Mouse (Mus musculus) CH12.LX (cell line): ENCODE measurements at regions not wholly inside any gene's neighbourhood (a gene's known extent, or its start where the extent isn't known, plus 50 kb on each side); places are given as distances from the start of the nearest gene placed in this dataset.

Experiments used
- DNase-seq: peaks from one replicate; pipeline ENCODE4 v3.0.0-alpha.2; 2013; ENCODE audit errors: extremely low read depth
- H3K27ac ChIP-seq: 2 replicates; pipeline ENCODE4 v1.5.1; 2012; ENCODE audit warnings: low read depth, mild to moderate bottlenecking, control low read depth, moderate library complexity; ENCODE audit not compliant: insufficient read depth
- H3K27me3 ChIP-seq: replicated peaks from 2 replicates; pipeline ENCODE3; 2012; ENCODE audit warnings: inconsistent platforms
- H3K36me3 ChIP-seq, 2 experiments: replicated peaks in 1 of 2; 2 replicates each; pipeline versions ENCODE3 to v1.6.1; 2012; ENCODE audit warnings: inconsistent platforms in 1 of 2, low read length in 1 of 2, mild to moderate bottlenecking in 1 of 2, mixed read lengths in 1 of 2, moderate library complexity in 1 of 2; ENCODE audit not compliant: control insufficient read depth in 1 of 2, insufficient read depth in 1 of 2
- H3K4me1 ChIP-seq, 2 experiments: 2 replicates each; pipeline ENCODE4 v1.6.1; 2012; ENCODE audit warnings: inconsistent platforms in 1 of 2, moderate library complexity in 1 of 2; ENCODE audit not compliant: insufficient read depth in 2 of 2, control insufficient read depth in 1 of 2
- H3K4me2 ChIP-seq: 2 replicates; pipeline ENCODE4 v1.6.1; 2012; ENCODE audit warnings: low read depth, mild to moderate bottlenecking, control low read depth; ENCODE audit not compliant: poor library complexity, insufficient read depth, severe bottlenecking
- H3K4me3 ChIP-seq, 3 experiments: fragments of 150-350 bp in 1 of 3; sonication (generic) in 1 of 3; replicated peaks in 1 of 3; 2 replicates each; pipeline versions ENCODE3 to v1.5.1; 2011 to 2012; ENCODE audit warnings: low read depth in 2 of 3, low read length in 2 of 3, mild to moderate bottlenecking in 2 of 3, moderate library complexity in 2 of 3, control low read depth in 1 of 3, improper control_type of control experiment in 1 of 3, inconsistent platforms in 1 of 3, mixed read lengths in 1 of 3; ENCODE audit not compliant: poor library complexity in 1 of 3
- H3K79me2 ChIP-seq: replicated peaks from 2 replicates; pipeline ENCODE4 v1.6.1; 2012; ENCODE audit warnings: mild to moderate bottlenecking, moderate library complexity; ENCODE audit not compliant: control insufficient read depth, poor library complexity, insufficient read depth, severe bottlenecking; ENCODE audit errors: extremely low read depth
- H3K9ac ChIP-seq: 2 replicates; pipeline ENCODE4 v1.6.1; 2012; ENCODE audit warnings: low read depth, mild to moderate bottlenecking, control low read depth, moderate library complexity; ENCODE audit not compliant: insufficient read depth
- H3K9me3 ChIP-seq: replicated peaks from 2 replicates; pipeline ENCODE3; 2012; ENCODE audit warnings: low read length, inconsistent platforms, mixed read lengths
- BHLHE40 ChIP-seq: IDR thresholded peaks from 2 replicates; pipeline ENCODE4 v1.6.1; 2011; ENCODE audit warnings: mild to moderate bottlenecking, low read depth, low read length, improper control_type of control experiment
- CHD2 ChIP-seq: IDR thresholded peaks from 2 replicates; pipeline ENCODE4 v1.6.1; 2011; ENCODE audit warnings: low read length, improper control_type of control experiment
- CTCF ChIP-seq, 2 experiments: IDR thresholded peaks in 1 of 2; conservative IDR thresholded peaks in 1 of 2; 2 replicates each; pipeline ENCODE4 v1.5.1; 2011 to 2012; ENCODE audit warnings: low read depth in 2 of 2, low read length in 2 of 2, improper control_type of control experiment in 1 of 2, inconsistent platforms in 1 of 2, mild to moderate bottlenecking in 1 of 2, moderate library complexity in 1 of 2
- ELF1 ChIP-seq: IDR thresholded peaks from 2 replicates; pipeline ENCODE4 v1.6.1; 2014; ENCODE audit warnings: low read depth, mild to moderate bottlenecking, inconsistent platforms, low read length, improper control_type of control experiment
- EP300 ChIP-seq: IDR thresholded peaks from 2 replicates; pipeline ENCODE4 v1.6.1; 2011; ENCODE audit warnings: low read length, improper control_type of control experiment
- ETS1 ChIP-seq: conservative IDR thresholded peaks from 2 replicates; pipeline ENCODE4 v1.6.1; 2012; ENCODE audit warnings: low read depth, mild to moderate bottlenecking, inconsistent platforms, low read length, improper control_type of control experiment, moderate library complexity
- HCFC1 ChIP-seq: IDR thresholded peaks from 2 replicates; pipeline ENCODE4 v1.6.1; 2012; ENCODE audit warnings: low read depth, mild to moderate bottlenecking, inconsistent platforms, low read length, improper control_type of control experiment
- IRF4 ChIP-seq: IDR thresholded peaks from 2 replicates; pipeline ENCODE4 v1.6.1; 2014; ENCODE audit warnings: low read depth, mild to moderate bottlenecking, inconsistent platforms, low read length, improper control_type of control experiment
- KAT2A ChIP-seq: IDR thresholded peaks from 2 replicates; pipeline ENCODE4 v1.6.1; 2012; ENCODE audit warnings: low read length, improper control_type of control experiment, inconsistent platforms; ENCODE audit not compliant: insufficient replicate concordance
- MAFK ChIP-seq: IDR thresholded peaks from 2 replicates; pipeline ENCODE4 v1.6.1; 2011; ENCODE audit warnings: low read length, improper control_type of control experiment; ENCODE audit not compliant: insufficient replicate concordance
- MAZ ChIP-seq: IDR thresholded peaks from 2 replicates; pipeline ENCODE4 v1.6.1; 2012; ENCODE audit warnings: low read depth, mild to moderate bottlenecking, inconsistent platforms, low read length, improper control_type of control experiment, moderate library complexity
- MEF2A ChIP-seq: IDR thresholded peaks from 2 replicates; pipeline ENCODE4 v1.6.1; 2014; ENCODE audit warnings: low read depth, mild to moderate bottlenecking, inconsistent platforms, low read length, improper control_type of control experiment, borderline replicate concordance
- MYC ChIP-seq: IDR thresholded peaks from 2 replicates; pipeline ENCODE4 v1.6.1; 2011; ENCODE audit warnings: low read depth, mild to moderate bottlenecking, improper control_type of control experiment, low read length
- NRF1 ChIP-seq: IDR thresholded peaks from 2 replicates; pipeline ENCODE4 v1.6.1; 2014; ENCODE audit warnings: low read depth, mild to moderate bottlenecking, inconsistent platforms, low read length, improper control_type of control experiment, moderate library complexity
- POLR2AphosphoS2 ChIP-seq: IDR thresholded peaks from 2 replicates; pipeline ENCODE4 v1.6.1; 2011; ENCODE audit warnings: low read depth, low read length, improper control_type of control experiment
- UBTF ChIP-seq: IDR thresholded peaks from 2 replicates; pipeline ENCODE4 v1.6.1; 2012; ENCODE audit warnings: low read depth, mild to moderate bottlenecking, inconsistent platforms, low read length, improper control_type of control experiment, moderate library complexity
- USF1 ChIP-seq: IDR thresholded peaks from 2 replicates; pipeline ENCODE4 v1.6.1; 2014; ENCODE audit warnings: low read depth, mild to moderate bottlenecking, inconsistent platforms, low read length, improper control_type of control experiment
- ZMIZ1 ChIP-seq: IDR thresholded peaks from 2 replicates; pipeline ENCODE4 v1.6.1; 2012; ENCODE audit warnings: low read depth, mild to moderate bottlenecking, inconsistent platforms, low read length, improper control_type of control experiment
- ZNF384 ChIP-seq: IDR thresholded peaks from 2 replicates; pipeline ENCODE4 v1.6.1; 2012; ENCODE audit warnings: low read depth, low read length, improper control_type of control experiment, inconsistent platforms
- dilution Hi-C: fragments of 300-500 bp; cut with MboI; formaldehyde crosslinking; loops from 2 replicates; pipeline ENCODE4 v1.14.3; 2020; ENCODE audit warnings: low sequenced_read_pairs; ENCODE audit not compliant: extremely low pct_unique_long_range_greater_than_20kb, extremely low pct_ligation_motif_present
- in situ Hi-C: fragments of 300-500 bp; cut with MboI; formaldehyde crosslinking; loops from 3 replicates; pipeline ENCODE4 v1.14.3; 2019; ENCODE audit warnings: low sequenced_read_pairs, low pct_ligation_motif_present, low pct_unique_long_range_greater_than_20kb, mixed read lengths

DNA sequence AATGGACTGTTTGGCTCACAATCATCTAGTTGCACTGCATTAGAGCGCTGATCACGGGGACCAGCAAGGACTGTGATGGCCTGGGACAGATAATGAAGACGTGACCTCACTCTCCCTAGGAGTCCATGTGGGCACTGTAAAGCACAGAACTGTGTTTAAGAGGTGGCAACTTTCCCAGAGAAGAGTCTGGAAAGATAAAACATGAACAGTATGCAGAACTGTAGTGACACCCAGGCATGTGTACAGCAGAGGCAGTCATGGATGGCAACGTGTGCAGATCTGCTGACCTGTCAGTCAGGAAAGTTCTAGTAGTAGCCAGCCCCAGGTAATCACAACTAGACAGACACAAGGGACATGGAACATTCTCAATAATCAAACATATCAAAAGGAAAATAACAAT, 63.8 kb upstream of the Peli1 start:
- in situ Hi-C loops, result no loop called here

DNA sequence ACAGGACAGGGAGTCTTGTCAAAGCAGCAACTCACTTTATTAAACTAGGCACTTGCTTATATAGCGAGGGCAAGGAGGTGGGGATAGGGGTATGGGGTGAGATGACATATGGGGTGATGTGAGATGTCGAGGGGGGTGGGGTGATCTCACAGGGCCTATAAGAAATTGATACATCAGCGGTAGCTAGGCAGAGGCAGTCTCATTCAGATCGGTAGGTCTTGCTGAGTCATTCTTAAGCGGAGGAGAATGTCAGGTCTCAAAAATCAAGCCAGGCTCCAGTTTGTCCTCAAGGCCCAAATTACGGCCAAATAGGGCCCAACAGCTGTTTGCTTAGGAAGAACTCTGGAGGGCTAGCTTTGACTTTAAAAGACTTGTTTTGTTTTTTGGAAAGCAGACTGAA, 60.7 kb upstream of the Peli1 start:
- dilution Hi-C loops, result no loop called here
- H3K27me3 ChIP-seq, result no peaks in the 10 kb centered on the region
- H3K4me2 ChIP-seq, result no peak overlapping the region
- in situ Hi-C loops, result no loop called here
- no peak overlapping the region for H3K9ac ChIP-seq
- no peak overlapping the region for H3K27ac ChIP-seq
- peaks cover 16% of the 10 kb centered on the region for H3K9me3 ChIP-seq
- H3K4me1 ChIP-seq, result peaks cover 9 to 46% of the 10 kb centered on the region in 2 experiments; a peak in 3 of 4 replicates
- DNase-seq, result no peak
- H3K36me3 ChIP-seq, result peaks cover 0 to 2% of the 10 kb centered on the region in 2 experiments
- no peaks in the 10 kb centered on the region for H3K79me2 ChIP-seq
- H3K4me3 ChIP-seq, result no peak overlapping the region
- no peak for TF ChIP-seq BHLHE40
- TF ChIP-seq HCFC1, result no peak
- no peak for TF ChIP-seq MAZ
- no peak for TF ChIP-seq ETS1
- no peak for TF ChIP-seq IRF4

More for the DNA sequence above, 63.8 kb upstream of the Peli1 start:
- TF ChIP-seq CHD2, result no peak
- TF ChIP-seq EP300, result no peak
- TF ChIP-seq POLR2AphosphoS2, result no peak
- no peak for TF ChIP-seq MYC
- TF ChIP-seq ETS1, result no peak
- no peak for TF ChIP-seq KAT2A
- no peak for TF ChIP-seq MEF2A
- TF ChIP-seq NRF1, result no peak
- no peak for TF ChIP-seq USF1
- no peak for TF ChIP-seq ELF1
- no peak for TF ChIP-seq CTCF (conservative IDR thresholded peaks at IDR 0.05 in 1 of 2, IDR thresholded peaks at IDR 0.05 in 1 of 2; ENCODE audit: low read depth in 2 of 2, low read length in 2 of 2)
- no peak for TF ChIP-seq ZNF384
- TF ChIP-seq UBTF, result no peak
- TF ChIP-seq MAFK, result no peak
- no peak for TF ChIP-seq ZMIZ1
- dilution Hi-C loops, result no loop called here
- peaks cover 4 to 44% of the 10 kb centered on the region in 2 experiments; a peak in 3 of 4 replicates for H3K4me1 ChIP-seq
- H3K79me2 ChIP-seq, result no peaks in the 10 kb centered on the region
- H3K27ac ChIP-seq, result no peak overlapping the region
- DNase-seq, result no peak
- no peaks in the 10 kb centered on the region for H3K27me3 ChIP-seq
- peaks cover 0 to 2% of the 10 kb centered on the region in 2 experiments for H3K36me3 ChIP-seq
- H3K4me2 ChIP-seq, result no peak overlapping the region
- H3K9me3 ChIP-seq, result peaks cover 19% of the 10 kb centered on the region
- no peak overlapping the region for H3K9ac ChIP-seq
- no peak overlapping the region for H3K4me3 ChIP-seq
